Mouse (Mus musculus) C2C12 (cell line): ENCODE results near the gene Ldhb.

ENCODE experiments used
- CTCF ChIP-seq: IDR thresholded peaks from one replicate; pipeline ENCODE4 v1.5.1; 2011; ENCODE audit not compliant: control insufficient read depth, insufficient read depth, insufficient read length
- MAX ChIP-seq: IDR thresholded peaks from one replicate; pipeline ENCODE4 v1.6.1; 2011; ENCODE audit warnings: mild to moderate bottlenecking, control low read depth

- no peak for TF ChIP-seq CTCF
- no peak for TF ChIP-seq MAX
These were observed 37.4 kb upstream of the Ldhb start for GRCm38 (mm10) chr6:142545132-142545531.
